Mouse (Mus musculus): ENCODE results near the gene Sh3gl2. TPM values are rescaled to one million over a fixed set of nuclear protein-coding genes. Genes with fewer than 3 reads are reported as not detected.

The Sh3gl2 gene
- polyA plus RNA-seq, 1 experiment, result 0.22 TPM

- DNase-seq, result no peak
- Histone ChIP-seq H3K27me3 (ENCODE audit: control insufficient read depth, insufficient read depth, low read length) (no peaks in the 10 kb centered on the region), H3K4me1 (replicated peaks; ENCODE audit: control insufficient read depth, insufficient read depth, low read length) (no peaks in the 10 kb centered on the region), H3K27ac (ENCODE audit: control insufficient read depth, insufficient read depth, low read length) (no peak overlapping the region), H3K4me3 (ENCODE audit: control insufficient read depth, insufficient read depth, low read length) (no peak overlapping the region), H3K36me3 (ENCODE audit: control insufficient read depth, insufficient read depth, low read length) (no peaks in the 10 kb centered on the region)
- no peak for TF ChIP-seq POLR2A (IDR thresholded peaks at IDR 0.05; ENCODE audit: control insufficient read depth, extremely low read depth, insufficient read depth, low read length, poor library complexity)
- no peak for TF ChIP-seq CTCF (IDR thresholded peaks at IDR 0.05; ENCODE audit: borderline replicate concordance, control insufficient read depth, extremely low read depth, insufficient read depth, low read length, poor library complexity)
- WGBS, result 94% methylated on average over 6 of the region's 6 CpGs
Observed at GRCm38 (mm10) chr4:85345911-85346310, 141.0 kb downstream of the Sh3gl2 start.

GRCm38 (mm10) chr4:85348079-85348643 is 143.2 kb downstream of the Sh3gl2 start:
- Histone ChIP-seq H3K27me3 (ENCODE audit: control insufficient read depth, insufficient read depth, low read length) (no peaks in the 10 kb centered on the region), H3K27ac (ENCODE audit: control insufficient read depth, insufficient read depth, low read length) (no peak overlapping the region), H3K36me3 (ENCODE audit: control insufficient read depth, insufficient read depth, low read length) (no peaks in the 10 kb centered on the region), H3K4me1 (replicated peaks; ENCODE audit: control insufficient read depth, insufficient read depth, low read length) (no peaks in the 10 kb centered on the region), H3K4me3 (ENCODE audit: control insufficient read depth, insufficient read depth, low read length) (no peak overlapping the region)
- WGBS, result 91% methylated on average over 8 of the region's 8 CpGs
- no peak for DNase-seq
- TF ChIP-seq CTCF (IDR thresholded peaks at IDR 0.05; ENCODE audit: borderline replicate concordance, control insufficient read depth, extremely low read depth, insufficient read depth, low read length, poor library complexity), result no peak
- TF ChIP-seq POLR2A (IDR thresholded peaks at IDR 0.05; ENCODE audit: control insufficient read depth, extremely low read depth, insufficient read depth, low read length, poor library complexity), result no peak

DNA sequence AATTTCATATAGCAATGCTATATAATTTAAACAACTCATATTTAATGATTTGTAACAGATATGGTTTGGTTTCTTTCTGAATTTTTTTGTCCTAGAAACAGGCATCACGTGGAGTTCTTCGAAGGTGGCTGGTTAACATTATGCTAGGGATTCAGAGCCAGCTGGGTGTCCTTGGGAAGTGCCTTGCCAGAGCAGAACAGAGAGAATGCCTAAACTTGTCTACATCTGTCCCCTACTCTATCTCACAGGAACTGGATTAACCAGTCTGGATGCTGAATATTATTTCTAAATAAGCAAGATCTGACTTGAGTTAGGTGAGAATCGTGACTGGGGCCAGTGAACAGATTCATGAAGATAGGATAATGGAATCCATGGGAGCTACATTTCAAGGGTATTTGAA is 157.7 kb downstream of the Sh3gl2 start:
- H3K4me3 ChIP-seq (ENCODE audit: control insufficient read depth, insufficient read depth, low read length), result no peak overlapping the region
- H3K27ac ChIP-seq (ENCODE audit: control insufficient read depth, insufficient read depth, low read length), result no peak overlapping the region
- DNase-seq, result no peak
- no peaks in the 10 kb centered on the region for H3K4me1 ChIP-seq (replicated peaks; ENCODE audit: control insufficient read depth, insufficient read depth, low read length)
- TF ChIP-seq CTCF (IDR thresholded peaks at IDR 0.05; ENCODE audit: borderline replicate concordance, control insufficient read depth, extremely low read depth, insufficient read depth, low read length, poor library complexity), result no peak
- no peak for TF ChIP-seq POLR2A (IDR thresholded peaks at IDR 0.05; ENCODE audit: control insufficient read depth, extremely low read depth, insufficient read depth, low read length, poor library complexity)
- no peaks in the 10 kb centered on the region for H3K27me3 ChIP-seq (ENCODE audit: control insufficient read depth, insufficient read depth, low read length)
- 88% methylated on average over 3 of the region's 3 CpGs for WGBS
- no peaks in the 10 kb centered on the region for H3K36me3 ChIP-seq (ENCODE audit: control insufficient read depth, insufficient read depth, low read length)

- no peak for TF ChIP-seq POLR2A (IDR thresholded peaks at IDR 0.05; ENCODE audit: control insufficient read depth, extremely low read depth, insufficient read depth, low read length, poor library complexity)
- TF ChIP-seq CTCF (IDR thresholded peaks at IDR 0.05; ENCODE audit: borderline replicate concordance, control insufficient read depth, extremely low read depth, insufficient read depth, low read length, poor library complexity), result no peak
- DNase-seq, result no peak
- no peak overlapping the region for H3K27ac ChIP-seq (ENCODE audit: control insufficient read depth, insufficient read depth, low read length)
- H3K36me3 ChIP-seq (ENCODE audit: control insufficient read depth, insufficient read depth, low read length), result no peaks in the 10 kb centered on the region
- H3K27me3 ChIP-seq (ENCODE audit: control insufficient read depth, insufficient read depth, low read length), result no peaks in the 10 kb centered on the region
- 94% methylated on average over 4 of the region's 4 CpGs for WGBS
- no peak overlapping the region for H3K4me3 ChIP-seq (ENCODE audit: control insufficient read depth, insufficient read depth, low read length)
- no peaks in the 10 kb centered on the region for H3K4me1 ChIP-seq (replicated peaks; ENCODE audit: control insufficient read depth, insufficient read depth, low read length)
Observed at GRCm38 (mm10) chr4:85363205-85363604, 158.3 kb downstream of the Sh3gl2 start.

DNA sequence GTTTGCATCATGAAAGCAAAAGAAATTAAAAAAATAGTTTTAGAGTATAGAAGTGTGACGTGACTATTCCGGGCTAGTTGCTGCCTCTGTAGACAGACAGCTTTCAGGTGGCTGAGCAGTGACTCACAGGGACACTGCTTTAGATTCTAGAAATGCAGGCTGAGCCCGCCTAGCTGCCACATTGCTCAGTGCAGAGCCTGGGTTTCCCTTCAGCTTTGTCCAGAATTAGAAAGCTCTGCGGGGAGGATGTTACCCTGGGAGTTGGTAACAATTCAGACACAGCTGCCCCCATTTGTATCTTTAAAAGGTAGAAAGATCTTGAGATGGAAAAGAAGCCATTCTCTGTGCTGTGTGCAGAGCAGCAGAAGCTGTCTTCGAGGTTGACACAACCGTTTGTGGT is 166.1 kb downstream of the Sh3gl2 start:
- Histone ChIP-seq H3K36me3 (ENCODE audit: control insufficient read depth, insufficient read depth, low read length) (no peaks in the 10 kb centered on the region), H3K27me3 (ENCODE audit: control insufficient read depth, insufficient read depth, low read length) (no peaks in the 10 kb centered on the region), H3K4me3 (ENCODE audit: control insufficient read depth, insufficient read depth, low read length) (no peak overlapping the region), H3K27ac (ENCODE audit: control insufficient read depth, insufficient read depth, low read length) (no peak overlapping the region), H3K4me1 (replicated peaks; ENCODE audit: control insufficient read depth, insufficient read depth, low read length) (no peaks in the 10 kb centered on the region)
- TF ChIP-seq POLR2A (IDR thresholded peaks at IDR 0.05; ENCODE audit: control insufficient read depth, extremely low read depth, insufficient read depth, low read length, poor library complexity) (no peak), CTCF (IDR thresholded peaks at IDR 0.05; ENCODE audit: borderline replicate concordance, control insufficient read depth, extremely low read depth, insufficient read depth, low read length, poor library complexity) (no peak)
- DNase-seq, result no peak
- WGBS, result 79% methylated on average over 6 of the region's 6 CpGs

DNA sequence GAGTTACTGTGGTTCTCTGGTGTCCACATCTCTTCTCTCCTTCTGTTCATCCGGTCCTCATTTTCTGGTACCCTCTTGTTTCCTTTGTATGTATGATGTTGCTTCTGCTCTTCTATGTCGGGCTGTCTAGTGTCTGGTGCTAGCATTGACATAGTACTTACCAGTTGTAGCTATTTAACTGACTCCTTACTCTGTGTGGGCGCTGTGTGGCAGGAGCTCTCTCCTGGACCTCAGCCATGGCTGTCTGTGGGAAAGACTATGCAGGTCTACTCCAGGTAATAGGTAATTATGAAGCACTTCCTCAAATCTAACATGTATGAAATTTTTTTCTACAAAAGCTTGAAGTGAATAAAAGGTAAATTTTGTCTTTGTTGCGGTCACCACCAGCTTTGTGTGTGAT is 169.9 kb downstream of the Sh3gl2 start:
- Histone ChIP-seq H3K27me3 (ENCODE audit: control insufficient read depth, insufficient read depth, low read length) (no peaks in the 10 kb centered on the region), H3K4me3 (ENCODE audit: control insufficient read depth, insufficient read depth, low read length) (no peak overlapping the region), H3K4me1 (replicated peaks; ENCODE audit: control insufficient read depth, insufficient read depth, low read length) (no peaks in the 10 kb centered on the region), H3K27ac (ENCODE audit: control insufficient read depth, insufficient read depth, low read length) (no peak overlapping the region), H3K36me3 (ENCODE audit: control insufficient read depth, insufficient read depth, low read length) (no peaks in the 10 kb centered on the region)
- TF ChIP-seq POLR2A (IDR thresholded peaks at IDR 0.05; ENCODE audit: control insufficient read depth, extremely low read depth, insufficient read depth, low read length, poor library complexity) (no peak), CTCF (IDR thresholded peaks at IDR 0.05; ENCODE audit: borderline replicate concordance, control insufficient read depth, extremely low read depth, insufficient read depth, low read length, poor library complexity) (no peak)
- DNase-seq, result no peak
- WGBS, result 88% methylated on average over 4 of the region's 4 CpGs

GRCm38 (mm10) chr4:85376187-85376586 is 171.3 kb downstream of the Sh3gl2 start:
- Histone ChIP-seq H3K27me3 (ENCODE audit: control insufficient read depth, insufficient read depth, low read length) (no peaks in the 10 kb centered on the region), H3K4me1 (replicated peaks; ENCODE audit: control insufficient read depth, insufficient read depth, low read length) (no peaks in the 10 kb centered on the region), H3K36me3 (ENCODE audit: control insufficient read depth, insufficient read depth, low read length) (no peaks in the 10 kb centered on the region), H3K27ac (ENCODE audit: control insufficient read depth, insufficient read depth, low read length) (no peak overlapping the region), H3K4me3 (ENCODE audit: control insufficient read depth, insufficient read depth, low read length) (no peak overlapping the region)
- DNase-seq, result no peak
- 95% methylated on average over 6 of the region's 6 CpGs for WGBS
- TF ChIP-seq CTCF (IDR thresholded peaks at IDR 0.05; ENCODE audit: borderline replicate concordance, control insufficient read depth, extremely low read depth, insufficient read depth, low read length, poor library complexity) (no peak), POLR2A (IDR thresholded peaks at IDR 0.05; ENCODE audit: control insufficient read depth, extremely low read depth, insufficient read depth, low read length, poor library complexity) (no peak)

Measured in thymus, adult 2 months (tissue).